Mouse (Mus musculus) olfactory bulb, adult 2 months (tissue): Measurements from ENCODE around the gene Olfr898.

ENCODE experiments used
- CTCF ChIP-seq: fragments of 200-500 bp; IDR thresholded peaks from 2 replicates; pipeline ENCODE4 v1.5.1; 2012; ENCODE audit warnings: low read depth, mild to moderate bottlenecking, low read length, moderate library complexity; ENCODE audit not compliant: insufficient read depth
- POLR2A ChIP-seq: fragments of 200-500 bp; IDR thresholded peaks from 2 replicates; pipeline ENCODE4 v1.6.1; 2012; ENCODE audit warnings: mild to moderate bottlenecking, low read depth, low read length, moderate library complexity; ENCODE audit not compliant: insufficient read depth

GRCm38 (mm10) chr9:38366596-38366995 lies 18.4 kb downstream of the Olfr898 start, which contains the start of gene Olfr250:
- TF ChIP-seq POLR2A (no peak), CTCF (no peak)
